Mouse (Mus musculus): Measurements from ENCODE around the gene Cd68. TPM values are rescaled to one million over a fixed set of nuclear protein-coding genes. Genes with fewer than 3 reads are reported as not detected.
"Not testable (repeated sequence)": the region's sequence is repeated elsewhere in the genome, so short reads cannot be mapped to it uniquely, and the experiment has no call there.

Gene Cd68
- polyA plus RNA-seq, 1 experiment from 2014 or later: 9.4 TPM

DNA sequence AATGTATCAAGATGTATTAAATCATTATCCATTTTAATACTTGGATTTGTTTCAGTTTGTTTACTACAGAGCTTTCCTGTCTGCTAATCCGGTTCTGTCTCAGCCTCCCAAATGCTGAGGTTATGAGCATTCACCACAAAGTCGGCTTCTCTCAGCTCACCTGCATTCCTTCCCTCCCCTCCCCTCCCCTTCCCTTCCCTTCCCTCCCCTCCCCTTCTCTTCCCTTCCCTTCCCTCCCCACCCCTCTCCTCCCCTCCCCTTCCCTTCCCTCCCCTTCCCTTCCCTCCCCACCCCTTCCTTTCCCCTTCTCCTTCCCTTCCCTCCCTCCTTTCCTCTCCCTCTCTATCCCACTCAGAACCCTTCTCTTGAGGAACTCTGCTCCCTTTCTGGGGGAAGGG lies 38.7 kb upstream of the Cd68 start:
- H3K4me3 ChIP-seq: no peak overlapping the region
- H3K9me3 ChIP-seq: no peaks in the 10 kb centered on the region
- no peak overlapping the region for H3K27ac ChIP-seq
- no peaks in the 10 kb centered on the region for H3K36me3 ChIP-seq (replicated peaks)
- no peak for ATAC-seq (replicated peaks)
- no peak overlapping the region for H3K9ac ChIP-seq
- no peak overlapping the region for H3K4me2 ChIP-seq
- H3K4me1 ChIP-seq: no peaks in the 10 kb centered on the region
- H3K27me3 ChIP-seq (replicated peaks): no peaks in the 10 kb centered on the region
- 41% methylated on average over 2 of the region's 2 CpGs for WGBS

DNA sequence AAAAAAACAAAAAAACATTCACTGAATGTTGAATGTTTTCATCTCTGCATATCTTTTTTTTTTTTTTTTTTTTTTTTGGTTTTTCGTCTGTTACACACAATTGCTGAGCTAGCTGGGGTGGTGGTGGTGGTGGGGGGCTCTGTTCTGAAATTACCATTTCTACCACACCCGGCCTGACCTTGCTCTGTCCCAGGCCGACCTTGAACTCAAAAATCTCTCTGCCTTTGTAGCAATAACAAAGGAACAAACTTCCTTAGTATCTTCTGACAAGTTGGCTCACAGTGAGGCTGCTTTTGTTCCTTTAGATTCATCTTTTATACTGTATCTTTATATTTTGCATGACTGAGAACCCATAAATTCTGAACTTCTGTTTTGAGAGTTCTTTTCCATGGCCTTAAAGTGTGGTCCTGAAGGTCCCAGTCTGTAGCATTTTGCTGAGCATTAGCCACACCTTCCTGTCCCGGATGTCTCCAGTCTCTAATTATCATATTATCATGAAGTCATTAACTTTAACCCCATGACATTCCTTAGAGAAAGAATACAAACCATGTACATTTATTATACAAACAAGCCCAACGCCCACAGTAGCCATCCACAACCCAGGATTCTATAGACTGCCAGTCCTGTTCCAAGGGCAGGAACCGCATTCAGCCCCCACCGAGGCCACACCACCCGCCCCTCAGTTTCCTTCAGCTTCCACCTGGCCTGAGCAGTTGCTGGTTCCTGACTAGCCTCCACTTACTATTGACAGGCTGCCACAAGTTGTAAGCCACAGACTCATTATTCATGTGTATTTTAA lies 38.1 kb upstream of the Cd68 start:
- H3K27me3 ChIP-seq (replicated peaks): no peaks in the 10 kb centered on the region
- WGBS: 74% methylated on average over 8 of the region's 8 CpGs
- no peak overlapping the region for H3K27ac ChIP-seq
- H3K4me1 ChIP-seq: no peaks in the 10 kb centered on the region
- no peak overlapping the region for H3K4me3 ChIP-seq
- no peaks in the 10 kb centered on the region for H3K36me3 ChIP-seq (replicated peaks)
- no peak overlapping the region for H3K4me2 ChIP-seq
- no peaks in the 10 kb centered on the region for H3K9me3 ChIP-seq
- no peak overlapping the region for H3K9ac ChIP-seq
- no peak for ATAC-seq (replicated peaks)

DNA sequence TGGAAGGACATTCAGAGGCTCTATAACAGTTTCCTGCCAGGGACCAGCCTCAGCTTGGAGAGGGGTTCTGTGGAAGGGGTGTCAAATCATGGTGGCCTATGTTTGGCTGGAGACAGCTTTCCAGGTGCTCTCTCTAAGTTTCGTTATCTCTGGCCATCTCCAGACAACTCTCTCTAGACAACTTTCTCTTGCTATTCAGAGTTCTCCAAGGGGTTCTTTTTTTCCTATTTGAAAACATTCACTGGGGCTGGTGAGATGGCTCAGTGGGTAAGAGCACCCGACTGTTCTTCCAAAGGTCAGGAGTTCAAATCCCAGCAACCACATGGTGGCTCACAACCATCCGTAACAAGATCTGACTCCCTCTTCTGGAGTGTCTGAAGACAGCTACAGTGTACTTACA lies 37.4 kb upstream of the Cd68 start:
- not testable (repeated sequence) for H3K27ac ChIP-seq; H3K9me3 ChIP-seq; ATAC-seq (replicated peaks); H3K4me1 ChIP-seq; H3K4me2 ChIP-seq; H3K36me3 ChIP-seq (replicated peaks); H3K4me3 ChIP-seq; H3K27me3 ChIP-seq (replicated peaks); H3K9ac ChIP-seq
- WGBS: 76% methylated on average over 3 of the region's 3 CpGs

DNA sequence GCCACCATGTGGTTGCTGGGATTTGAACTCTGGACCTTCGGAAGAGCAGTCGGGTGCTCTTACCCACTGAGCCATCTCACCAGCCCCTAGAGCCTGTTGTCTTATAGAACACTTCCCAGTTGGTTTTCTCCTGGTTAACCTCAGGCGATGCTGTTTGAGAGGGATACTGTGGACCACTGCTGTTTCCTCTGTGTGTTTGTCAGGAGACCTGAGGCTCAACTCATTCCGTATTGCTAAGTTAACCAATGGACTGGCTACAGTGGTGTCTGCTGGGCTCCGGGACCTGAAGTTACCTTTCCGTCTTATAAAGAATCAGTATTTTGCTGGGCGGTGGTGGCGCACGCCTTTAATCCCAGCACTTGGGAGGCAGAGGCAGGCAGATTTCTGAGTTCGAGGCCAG lies 36.9 kb upstream of the Cd68 start:
- not testable (repeated sequence) for ATAC-seq (replicated peaks); H3K27ac ChIP-seq; H3K4me2 ChIP-seq; H3K27me3 ChIP-seq (replicated peaks); H3K9me3 ChIP-seq; H3K4me1 ChIP-seq; H3K36me3 ChIP-seq (replicated peaks); H3K4me3 ChIP-seq; H3K9ac ChIP-seq
- WGBS: 92% methylated on average over 10 of the region's 10 CpGs

DNA sequence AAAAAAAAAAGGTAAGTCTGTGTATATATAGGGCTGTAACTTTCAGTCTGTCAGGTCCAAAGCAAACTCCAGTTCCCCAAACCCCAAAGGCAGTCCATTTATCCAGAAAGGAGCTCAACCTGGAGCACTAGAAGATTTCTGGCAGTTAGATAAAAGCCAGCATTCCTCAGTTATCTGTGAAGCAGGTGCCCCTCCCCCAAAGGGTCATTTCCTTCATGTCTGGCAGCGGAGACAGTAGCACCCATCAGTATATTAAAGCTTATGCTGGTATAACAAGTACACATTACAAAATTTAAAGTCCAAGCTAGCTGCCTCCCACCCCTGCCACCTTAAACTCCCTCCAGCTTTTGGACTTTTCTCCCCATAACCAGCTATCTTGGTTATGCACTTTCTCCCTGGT lies 33.6 kb upstream of the Cd68 start:
- Histone ChIP-seq H3K4me2 (no peak overlapping the region), H3K4me3 (no peak overlapping the region), H3K36me3 (replicated peaks) (no peaks in the 10 kb centered on the region), H3K27me3 (replicated peaks) (no peaks in the 10 kb centered on the region), H3K9me3 (no peaks in the 10 kb centered on the region), H3K9ac (no peak overlapping the region), H3K4me1 (peaks cover 11% of the 10 kb centered on the region), H3K27ac (no peak overlapping the region)
- no peak for ATAC-seq (replicated peaks)
- WGBS: 73% methylated on average over 1 of the region's 1 CpGs

DNA sequence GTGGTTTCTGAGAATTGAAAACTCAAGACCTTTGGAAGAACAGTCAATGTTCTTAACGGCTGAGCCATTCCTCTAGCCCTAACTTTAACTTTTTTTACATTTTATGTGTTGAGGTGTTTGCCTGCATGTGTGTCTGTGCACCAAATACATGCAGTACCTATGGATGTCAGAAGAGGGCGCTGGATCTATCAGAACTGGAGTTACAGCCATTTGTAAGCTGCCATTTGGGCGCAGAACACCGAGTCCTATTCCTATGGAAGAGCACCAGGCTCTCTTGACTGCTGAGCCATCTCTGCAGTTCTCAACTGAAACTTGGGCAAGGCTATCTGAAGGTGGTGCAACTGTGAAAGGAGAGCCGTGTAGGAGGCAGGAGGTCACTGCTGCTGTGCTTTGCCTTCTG lies 32.6 kb upstream of the Cd68 start:
- H3K9me3 ChIP-seq: no peaks in the 10 kb centered on the region
- no peaks in the 10 kb centered on the region for H3K27me3 ChIP-seq (replicated peaks)
- no peaks in the 10 kb centered on the region for H3K36me3 ChIP-seq (replicated peaks)
- H3K27ac ChIP-seq: no peak overlapping the region
- no peak overlapping the region for H3K9ac ChIP-seq
- 74% methylated on average over 5 of the region's 5 CpGs for WGBS
- peaks cover 11% of the 10 kb centered on the region for H3K4me1 ChIP-seq
- ATAC-seq (replicated peaks): no peak
- H3K4me2 ChIP-seq: no peak overlapping the region
- no peak overlapping the region for H3K4me3 ChIP-seq

DNA sequence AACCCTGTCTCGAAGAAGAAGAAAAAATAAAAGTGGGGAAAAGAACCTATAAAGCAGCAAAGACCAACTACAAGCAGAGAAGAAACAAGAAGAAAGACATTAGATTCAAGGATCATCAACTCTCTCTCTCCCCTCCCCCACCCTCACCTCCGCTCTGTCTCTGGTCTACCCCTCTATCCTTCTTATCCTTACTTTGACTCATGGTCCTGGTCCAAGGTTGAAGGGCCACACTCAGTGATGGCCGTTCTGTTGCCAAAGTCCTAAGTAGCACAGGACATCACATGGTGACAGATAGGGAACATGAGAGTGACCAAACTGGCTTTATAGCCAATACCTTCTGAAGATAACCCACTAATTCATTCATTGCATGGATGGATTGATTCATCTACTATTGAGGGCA lies 31.4 kb upstream of the Cd68 start:
- no peaks in the 10 kb centered on the region for H3K9me3 ChIP-seq
- no peak overlapping the region for H3K4me2 ChIP-seq
- no peak overlapping the region for H3K27ac ChIP-seq
- H3K36me3 ChIP-seq (replicated peaks): no peaks in the 10 kb centered on the region
- no peak for ATAC-seq (replicated peaks)
- H3K4me3 ChIP-seq: no peak overlapping the region
- no peaks in the 10 kb centered on the region for H3K27me3 ChIP-seq (replicated peaks)
- no peak overlapping the region for H3K9ac ChIP-seq
- peaks cover 11% of the 10 kb centered on the region for H3K4me1 ChIP-seq
- WGBS: 94% methylated on average over 3 of the region's 3 CpGs

DNA sequence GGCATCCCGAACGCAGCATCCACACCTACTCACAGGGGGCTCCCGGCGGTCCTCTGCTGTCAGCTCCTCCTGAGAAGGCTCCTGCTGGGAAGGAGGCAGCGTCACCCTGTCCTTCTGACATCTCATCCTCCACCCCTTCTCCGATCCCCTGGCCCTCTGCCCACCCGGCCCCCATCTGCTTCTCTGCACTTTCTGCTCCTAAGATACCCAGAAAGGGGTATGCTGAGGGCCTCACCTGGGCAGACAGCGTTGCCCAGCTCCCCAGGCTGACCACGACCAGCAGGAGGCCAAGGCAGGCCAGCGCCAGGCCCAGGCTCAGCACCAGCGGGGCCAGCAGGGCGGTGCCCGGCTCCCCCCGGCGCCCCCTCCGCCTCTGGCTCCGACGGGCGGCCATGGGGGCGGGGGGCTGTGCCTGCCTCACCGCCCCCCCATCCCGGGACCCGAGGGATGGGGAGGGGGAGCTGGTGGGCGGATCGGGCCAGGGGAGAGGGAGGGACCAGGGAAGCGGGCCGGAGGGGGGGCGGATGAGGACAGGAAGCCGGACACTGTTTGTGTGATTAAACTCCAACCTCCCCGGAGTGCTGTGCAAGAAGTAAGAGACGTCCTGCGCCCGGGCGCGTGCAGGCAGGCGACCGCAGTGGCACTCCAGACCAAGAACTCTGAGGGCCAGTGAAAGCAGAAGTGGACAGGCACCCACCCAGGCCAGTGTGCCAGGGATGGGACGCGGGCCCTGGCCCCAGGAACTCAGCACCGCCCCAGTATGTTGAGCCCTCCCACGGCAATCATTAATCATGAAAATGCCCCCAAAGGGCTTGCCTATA lies 29.6 kb upstream of the Cd68 start, which contains the start of the genes Tnfsf12 and Tnfsfm13:
Tnfsf12 (minus strand) TSS at position 489 of the 821 bp plus-strand sequence.
Tnfsfm13 (minus strand) TSS at position 738 of the 821 bp plus-strand sequence.
- ATAC-seq (replicated peaks): no peak

DNA sequence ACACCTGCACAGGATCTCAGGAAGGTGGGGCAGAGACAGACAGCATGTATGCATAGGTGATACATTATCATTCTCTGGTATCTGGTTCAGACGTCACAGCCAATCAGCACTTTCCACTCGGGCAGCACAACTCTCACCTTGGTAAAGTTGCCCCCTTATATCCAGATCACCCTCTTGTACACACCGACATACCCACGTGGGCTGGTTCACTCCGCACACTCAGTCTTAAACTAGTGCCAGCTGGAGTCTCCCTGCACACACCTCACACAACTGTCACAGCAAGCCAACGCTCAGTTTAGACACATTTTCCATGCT lies 29.1 kb upstream of the Cd68 start:
- peak overlapping the region; percentile 41 for H3K4me3 ChIP-seq
- H3K27me3 ChIP-seq (replicated peaks): no peaks in the 10 kb centered on the region
- H3K36me3 ChIP-seq (replicated peaks): no peaks in the 10 kb centered on the region
- H3K9ac ChIP-seq: peak overlapping the region; percentile 54; the same call in 1 of the 2 replicates
- no peaks in the 10 kb centered on the region for H3K9me3 ChIP-seq
- ATAC-seq (replicated peaks): no peak
- peaks cover 11% of the 10 kb centered on the region for H3K4me1 ChIP-seq
- WGBS: 28% methylated on average over 6 of the region's 6 CpGs
- no peak overlapping the region for H3K27ac ChIP-seq
- H3K4me2 ChIP-seq: peak overlapping the region; percentile 87

More for the DNA sequence above, 29.6 kb upstream of the Cd68 start, which contains the start of the genes Tnfsf12 and Tnfsfm13:
- no peak within 1 kb of the TSS for H3K27ac ChIP-seq
- H3K36me3 ChIP-seq (replicated peaks): no peaks in the 10 kb centered on the region
- under 1% methylated on average over 40 of the region's 41 CpGs for WGBS
- no peaks in the 10 kb centered on the region for H3K9me3 ChIP-seq
- H3K4me2 ChIP-seq: peak within 1 kb of the TSS; percentile 87
- H3K4me1 ChIP-seq: peaks cover 11% of the 10 kb centered on the region
- H3K9ac ChIP-seq: peak within 1 kb of the TSS; percentile 54
- H3K4me3 ChIP-seq: peak within 1 kb of the TSS; percentile 41
- no peaks in the 10 kb centered on the region for H3K27me3 ChIP-seq (replicated peaks)

DNA sequence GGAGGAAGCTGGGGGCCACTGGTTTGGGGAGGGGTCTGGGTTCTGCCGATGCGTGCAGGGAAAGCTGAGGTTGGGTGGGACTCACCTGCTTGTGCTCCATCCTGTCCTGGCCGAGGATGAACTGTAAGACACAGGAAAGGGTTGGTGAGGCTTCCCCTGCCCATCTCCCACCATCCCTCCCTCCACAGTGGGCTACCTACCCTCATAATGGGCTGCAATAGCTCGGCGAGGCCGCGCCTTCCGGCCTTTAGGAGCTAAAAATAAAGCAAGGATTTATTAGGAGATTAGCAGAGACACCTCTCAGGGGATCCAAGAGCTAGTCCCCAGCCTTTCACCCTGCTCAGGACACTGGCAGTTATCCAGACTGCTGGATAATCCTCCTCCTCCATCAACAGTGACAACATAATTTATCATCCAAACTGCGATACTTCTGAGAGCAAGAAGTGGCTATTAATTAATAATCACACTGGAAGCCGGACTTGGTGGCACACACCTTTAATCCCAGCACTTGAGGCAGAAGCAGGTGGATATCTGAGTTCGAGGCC lies 27.5 kb upstream of the Cd68 start:
- ATAC-seq (replicated peaks): no peak
- Histone ChIP-seq H3K36me3 (replicated peaks) (no peaks in the 10 kb centered on the region), H3K27ac (no peak overlapping the region), H3K9ac (no peak overlapping the region), H3K4me3 (no peak overlapping the region), H3K4me1 (peaks cover 11% of the 10 kb centered on the region), H3K27me3 (replicated peaks) (no peaks in the 10 kb centered on the region), H3K9me3 (no peaks in the 10 kb centered on the region), H3K4me2 (no peak overlapping the region)
- 46% methylated on average over 11 of the region's 11 CpGs for WGBS

DNA sequence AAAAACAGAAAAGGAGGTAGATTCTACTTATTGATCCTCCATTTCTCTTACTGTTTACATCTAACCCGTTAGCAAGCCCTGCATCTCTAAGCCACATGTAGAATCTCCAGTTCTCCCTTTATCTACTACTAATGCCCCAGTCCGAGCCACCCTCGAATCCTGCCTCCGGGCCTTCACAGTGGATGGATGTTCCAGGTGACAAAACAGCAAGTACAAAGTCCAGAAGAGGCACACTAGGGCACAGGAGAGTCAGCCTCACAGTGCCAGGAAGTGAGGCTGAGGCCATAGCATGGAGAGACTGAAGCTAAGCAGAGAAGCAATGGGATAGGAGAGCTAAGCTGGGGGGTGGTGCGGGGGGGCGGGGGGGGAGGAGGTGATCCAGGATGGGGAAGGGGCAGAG lies 26.9 kb upstream of the Cd68 start:
- Histone ChIP-seq H3K9ac (no peak overlapping the region), H3K4me1 (peaks cover 11% of the 10 kb centered on the region), H3K4me3 (no peak overlapping the region), H3K27ac (no peak overlapping the region), H3K36me3 (replicated peaks) (no peaks in the 10 kb centered on the region), H3K9me3 (no peaks in the 10 kb centered on the region), H3K4me2 (no peak overlapping the region), H3K27me3 (replicated peaks) (no peaks in the 10 kb centered on the region)
- no peak for ATAC-seq (replicated peaks)
- 79% methylated on average over 6 of the region's 6 CpGs for WGBS

DNA sequence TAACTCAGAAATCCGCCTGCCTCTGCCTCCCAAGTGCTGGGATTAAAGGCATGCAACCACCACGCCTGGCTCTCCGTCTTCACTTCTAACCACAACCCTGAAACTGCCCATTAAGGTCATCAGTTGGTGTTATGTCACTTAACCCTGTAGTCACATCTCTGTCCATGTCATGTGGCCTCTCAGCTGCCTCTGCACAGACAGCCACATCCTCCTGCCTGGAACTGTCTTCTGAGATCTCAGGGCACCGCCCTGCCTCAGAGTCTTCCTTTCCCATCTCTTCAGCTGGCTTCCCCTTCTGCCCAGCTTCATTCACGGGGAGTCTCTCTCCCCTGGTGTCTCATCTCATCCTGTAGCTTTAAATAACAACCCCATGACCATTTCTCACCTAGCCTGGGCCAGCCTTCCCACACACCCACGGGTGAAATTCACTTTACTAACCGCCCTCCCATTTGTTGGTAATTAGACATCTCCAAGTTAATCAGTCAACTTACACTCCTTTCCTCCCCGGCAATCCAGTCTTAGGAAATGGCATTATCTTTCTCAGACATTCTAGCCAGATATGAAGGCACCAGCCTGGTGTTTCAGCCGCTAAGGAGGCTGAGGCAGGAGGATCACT lies 26.4 kb upstream of the Cd68 start:
- Histone ChIP-seq H3K4me1 (peaks cover 11% of the 10 kb centered on the region), H3K27ac (no peak overlapping the region), H3K36me3 (replicated peaks) (no peaks in the 10 kb centered on the region), H3K4me2 (no peak overlapping the region), H3K4me3 (no peak overlapping the region), H3K9ac (no peak overlapping the region), H3K27me3 (replicated peaks) (no peaks in the 10 kb centered on the region), H3K9me3 (no peaks in the 10 kb centered on the region)
- WGBS: 82% methylated on average over 9 of the region's 9 CpGs
- ATAC-seq (replicated peaks): no peak

Measured in midbrain, embryonic 15.5 days (tissue).